Mouse (Mus musculus) ES-E14 (cell line): ENCODE results near the gene Atp5g1. TPM values are rescaled to one million over a fixed set of nuclear protein-coding genes. Genes with fewer than 3 reads are reported as not detected.
"Not testable (repeated sequence)": the region's sequence is repeated elsewhere in the genome, so short reads cannot be mapped to it uniquely, and the experiment has no call there.

Source experiments
- DNase-seq: peaks from one replicate; pipeline ENCODE4 v3.0.0-alpha.2; 2013; ENCODE audit warnings: low read depth, low spot score
- H3K27ac ChIP-seq: 2 replicates; pipeline ENCODE4 v1.5.1; 2012; ENCODE audit warnings: low read depth, mild to moderate bottlenecking, low read length, moderate library complexity, mixed read lengths; ENCODE audit not compliant: poor library complexity, insufficient read depth, severe bottlenecking
- H3K36me3 ChIP-seq: 2 replicates; pipeline ENCODE4 v1.6.1; 2012; ENCODE audit warnings: mild to moderate bottlenecking, low read length, moderate library complexity, mixed read lengths; ENCODE audit not compliant: control insufficient read depth, poor library complexity, insufficient read depth, severe bottlenecking
- H3K4me1 ChIP-seq, 2 experiments: fragments of 150-350 bp in 1 of 2; sonication (generic) in 1 of 2; 2 replicates each; pipeline ENCODE4 v1.6.1; 2012; ENCODE audit warnings: low read length in 2 of 2, mild to moderate bottlenecking in 1 of 2, mixed read lengths in 1 of 2; ENCODE audit not compliant: control insufficient read depth in 2 of 2, insufficient read depth in 2 of 2, poor library complexity in 1 of 2
- H3K4me3 ChIP-seq, 2 experiments: fragments of 150-350 bp in 1 of 2; sonication (generic) in 1 of 2; 2 replicates each; pipeline ENCODE4 v1.5.1; 2012; ENCODE audit warnings: low read length in 2 of 2, low read depth in 1 of 2, mild to moderate bottlenecking in 1 of 2, mixed read lengths in 1 of 2; ENCODE audit not compliant: insufficient read depth in 1 of 2, poor library complexity in 1 of 2, severe bottlenecking in 1 of 2
- H3K9ac ChIP-seq: 2 replicates; pipeline ENCODE4 v1.6.1; 2012; ENCODE audit warnings: low read depth, mild to moderate bottlenecking, low read length, mixed read lengths; ENCODE audit not compliant: poor library complexity, insufficient read depth, severe bottlenecking
- H3K9me3 ChIP-seq: fragments of 150-350 bp; sonication (generic); 2 replicates; pipeline ENCODE4 v1.6.1; 2012; ENCODE audit warnings: low read depth, mild to moderate bottlenecking, low read length; ENCODE audit not compliant: control insufficient read depth, insufficient read depth
- CHD2 ChIP-seq: IDR thresholded peaks from 2 replicates; pipeline ENCODE4 v1.6.1; 2014; ENCODE audit warnings: mild to moderate bottlenecking, low read depth, low read length, inconsistent platforms
- HCFC1 ChIP-seq: IDR thresholded peaks from 2 replicates; pipeline ENCODE4 v1.6.1; 2012; ENCODE audit warnings: low read length, inconsistent platforms, borderline replicate concordance; ENCODE audit not compliant: insufficient read depth
- MAFK ChIP-seq: IDR thresholded peaks from 2 replicates; pipeline ENCODE4 v1.6.1; 2014; ENCODE audit warnings: mild to moderate bottlenecking, low read depth, low read length, inconsistent platforms; ENCODE audit not compliant: insufficient read depth
- ZC3H11A ChIP-seq: IDR thresholded peaks from 2 replicates; pipeline ENCODE4 v1.6.1; 2012; ENCODE audit warnings: low read depth, mild to moderate bottlenecking, inconsistent platforms, low read length, borderline replicate concordance
- ZNF384 ChIP-seq: IDR thresholded peaks from 2 replicates; pipeline ENCODE4 v1.6.1; 2012; ENCODE audit warnings: low read depth, low read length, inconsistent platforms
- in situ Hi-C, 2 experiments: fragments of 600-800 bp; cut with MboI; formaldehyde crosslinking; loops; one replicate each; pipeline ENCODE4 v1.15.1; 2025; ENCODE audit warnings: low sequenced_read_pairs in 2 of 2, inconsistent platforms in 1 of 2; ENCODE audit not compliant: unreplicated experiment in 2 of 2
- total RNA-seq: library from RNA; depleted of rRNA; stranded (reverse); fragments of 300-350 nt; gene quantifications from 2 replicates; pipeline ENCODE4 v1.2.3, GENCODE M21; 2012

The Atp5g1 gene
- total RNA-seq, 1 experiment: 963 TPM

DNA sequence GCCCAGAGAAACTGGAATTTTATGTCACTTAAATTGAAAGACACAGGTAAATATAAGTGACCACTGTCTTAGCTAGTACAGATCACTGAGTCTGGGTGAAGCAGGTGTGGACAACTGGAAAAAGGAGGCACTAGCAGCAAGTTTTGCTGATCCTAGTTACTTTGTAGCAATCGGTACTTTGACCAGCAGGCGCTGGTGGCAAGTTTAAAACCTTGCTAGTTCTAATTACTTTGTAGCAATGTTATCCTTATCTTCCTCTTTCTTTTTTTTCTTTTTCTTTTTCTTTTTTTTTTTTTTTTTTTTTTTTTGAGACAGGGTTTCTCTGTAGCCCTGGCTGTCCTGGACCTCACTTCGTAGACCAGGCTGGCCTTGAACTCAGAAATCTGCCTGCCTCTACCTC is 40.6 kb upstream of the Atp5g1 start:
- Histone ChIP-seq H3K27ac (peak overlapping the region; percentile 84; the same call in 1 of the 2 replicates), H3K36me3 (no peaks in the 10 kb centered on the region)
- in situ Hi-C loops: no loop called here

GRCm38 (mm10) chr11:96115416-96115815 is 39.9 kb upstream of the Atp5g1 start:
- Histone ChIP-seq H3K9ac (no peak overlapping the region), H3K4me1 (peaks cover 6 to 7% of the 10 kb centered on the region in 2 experiments), H3K27ac (peak overlapping the region; percentile 84; the same call in 1 of the 2 replicates), H3K36me3 (no peaks in the 10 kb centered on the region), H3K9me3 (no peaks in the 10 kb centered on the region), H3K4me3 (no peak overlapping the region)
- TF ChIP-seq ZC3H11A (no peak), HCFC1 (no peak), CHD2 (no peak), ZNF384 (no peak), MAFK (no peak)
- in situ Hi-C loops: no loop called here
- no peak for DNase-seq

More for the DNA sequence above, 40.6 kb upstream of the Atp5g1 start:
- no peak overlapping the region for H3K9ac ChIP-seq
- H3K9me3 ChIP-seq: no peaks in the 10 kb centered on the region
- no peak overlapping the region for H3K4me3 ChIP-seq
- no peak for TF ChIP-seq CHD2
- TF ChIP-seq ZC3H11A: no peak
- TF ChIP-seq ZNF384: 0 out of 2 replicates have a peak, but pooled peaks have one; percentile 33
- H3K4me1 ChIP-seq: peaks cover 6 to 7% of the 10 kb centered on the region in 2 experiments
- no peak for DNase-seq

DNA sequence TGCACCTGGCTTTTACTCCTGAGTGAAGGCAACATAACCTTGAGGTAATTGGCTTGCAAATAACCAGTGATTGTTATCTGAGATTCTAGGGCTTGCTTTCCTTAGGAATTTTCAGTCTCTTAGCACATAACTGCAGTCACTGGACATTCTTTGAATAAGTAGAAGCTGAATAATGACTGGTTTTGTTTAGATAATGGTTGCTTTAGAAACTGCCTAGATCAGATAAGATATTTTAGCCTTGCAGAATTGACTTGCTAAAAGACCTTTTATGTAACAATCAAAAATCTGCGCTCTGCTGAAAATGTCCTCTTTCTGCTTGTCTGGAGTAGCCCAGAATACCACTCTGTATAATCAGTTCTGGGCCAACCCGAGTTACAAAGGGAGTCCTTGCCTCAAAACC is 38.6 kb upstream of the Atp5g1 start:
- no peak; the same call in 1 of the 2 replicates for TF ChIP-seq CHD2
- TF ChIP-seq ZC3H11A: no peak
- TF ChIP-seq HCFC1: no peak
- no peak for TF ChIP-seq ZNF384
- TF ChIP-seq MAFK: no peak
- H3K4me1 ChIP-seq: peaks cover 6 to 7% of the 10 kb centered on the region in 2 experiments
- no peak overlapping the region for H3K9ac ChIP-seq
- no peak for DNase-seq
- in situ Hi-C loops: no loop called here
- H3K27ac ChIP-seq: peak overlapping the region; percentile 81; the same call in 1 of the 2 replicates
- no peaks in the 10 kb centered on the region for H3K36me3 ChIP-seq
- no peak overlapping the region for H3K4me3 ChIP-seq
- H3K9me3 ChIP-seq: no peaks in the 10 kb centered on the region

DNA sequence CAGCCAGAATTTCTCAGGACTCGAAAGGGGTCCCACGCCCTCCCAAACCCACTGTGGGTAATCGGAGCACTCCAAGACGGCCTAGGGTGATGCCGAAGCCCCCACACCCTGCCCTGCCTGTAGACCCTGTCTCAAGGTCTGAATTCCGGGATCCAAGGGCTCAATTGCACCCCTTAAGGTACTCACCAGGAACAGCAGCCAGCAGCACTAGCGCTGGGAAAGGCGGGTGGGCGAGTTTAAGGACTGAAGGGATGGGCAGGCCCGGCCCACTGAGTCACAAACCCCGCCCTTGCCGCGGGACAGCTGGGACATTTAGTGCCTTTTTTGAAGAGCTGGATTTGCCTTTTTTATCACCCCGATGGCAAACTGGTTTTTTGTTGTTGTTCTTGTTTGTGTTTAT is 36.3 kb upstream of the Atp5g1 start, which contains the start of gene Calcoco2:
Calcoco2 (minus strand) TSS at position 214 of the 400 bp plus-strand sequence.
- no peaks in the 10 kb centered on the region for H3K9me3 ChIP-seq
- TF ChIP-seq HCFC1 (peak; percentile 32; the same call in 1 of the 2 replicates), MAFK (no peak)
- peak; percentile 82 for DNase-seq
- no peaks in the 10 kb centered on the region for H3K36me3 ChIP-seq
- no peak within 1 kb of the TSS for H3K27ac ChIP-seq
- H3K9ac ChIP-seq: peak within 1 kb of the TSS; percentile 52; the same call in 1 of the 2 replicates
- peaks cover 6 to 7% of the 10 kb centered on the region in 2 experiments for H3K4me1 ChIP-seq
- in situ Hi-C loops: no loop called here
- peak within 1 kb of the TSS; percentile 44 to 65 for H3K4me3 ChIP-seq

DNA sequence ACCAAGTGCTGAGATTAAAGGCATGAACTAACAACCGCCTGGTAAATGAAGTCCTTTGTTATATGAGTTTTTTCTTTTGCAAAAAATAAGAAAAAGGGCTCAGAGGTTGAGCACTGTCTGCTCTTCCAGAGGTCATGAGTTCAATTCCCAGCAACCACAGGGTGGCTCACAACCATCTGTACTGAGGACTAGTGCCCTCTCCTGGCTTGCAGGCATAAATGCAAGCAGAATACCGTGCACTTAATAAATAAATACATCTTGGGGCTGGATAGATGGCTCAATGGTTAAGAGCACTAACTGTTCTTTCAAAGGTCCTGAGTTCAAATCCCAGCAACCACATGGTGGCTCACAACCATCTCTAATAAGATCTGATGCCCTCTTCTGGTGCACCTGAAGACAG is 35.5 kb upstream of the Atp5g1 start:
- H3K4me3 ChIP-seq, H3K9me3 ChIP-seq, H3K4me1 ChIP-seq, DNase-seq, H3K36me3 ChIP-seq, H3K9ac ChIP-seq, H3K27ac ChIP-seq, in situ Hi-C loops: not testable (repeated sequence)
- peak; percentile 4; the same call in 1 of the 2 replicates for TF ChIP-seq ZC3H11A
